Mouse (Mus musculus) hindbrain, embryonic 14.5 days (tissue): ENCODE data around the gene Prkn. TPM values are rescaled to one million over a fixed set of nuclear protein-coding genes. Genes with fewer than 3 reads are reported as not detected.

ENCODE experiments used
- ATAC-seq: fragments of 200-750 bp; cut with Nextera tagmentation; 2 replicates; pipeline ENCODE4 v1.8.0; 2017; ENCODE audit warnings: moderate number of reproducible peaks, mild to moderate bottlenecking, moderate TSS enrichment, moderate library complexity; ENCODE audit not compliant: low FRiP score
- DNase-seq: peaks from one replicate; pipeline ENCODE4 v3.0.0-alpha.2; 2015; ENCODE audit warnings: low spot score
- H3K27ac ChIP-seq: fragments of 300-500 bp; sonication (generic); 2 replicates; pipeline ENCODE4 v1.5.1; 2014; ENCODE audit warnings: mild to moderate bottlenecking, moderate library complexity
- H3K27me3 ChIP-seq: fragments of 300-500 bp; sonication (generic); 2 replicates; pipeline ENCODE4 v1.6.1; 2014; ENCODE audit warnings: mild to moderate bottlenecking, low read length, mixed read lengths; ENCODE audit not compliant: control insufficient read depth, insufficient read depth
- H3K36me3 ChIP-seq: fragments of 300-500 bp; sonication (generic); replicated peaks from 2 replicates; pipeline ENCODE4 v1.6.1; 2014; ENCODE audit not compliant: control insufficient read depth, insufficient read depth
- H3K4me1 ChIP-seq: fragments of 300-500 bp; sonication (generic); replicated peaks from 2 replicates; pipeline ENCODE4 v1.6.1; 2014; ENCODE audit warnings: antibody characterized with exemption, low read length, mixed read lengths; ENCODE audit not compliant: control insufficient read depth, insufficient read depth
- H3K4me2 ChIP-seq: fragments of 300-500 bp; sonication (generic); replicated peaks from 2 replicates; pipeline ENCODE4 v1.6.1; 2014; ENCODE audit warnings: mild to moderate bottlenecking, moderate library complexity
- H3K4me3 ChIP-seq: fragments of 300-500 bp; sonication (generic); replicated peaks from 2 replicates; pipeline ENCODE4 v1.5.1; 2014; ENCODE audit warnings: mild to moderate bottlenecking, low read length
- H3K9ac ChIP-seq: fragments of 300-500 bp; sonication (generic); 2 replicates; pipeline ENCODE4 v1.6.1; 2014
- H3K9me3 ChIP-seq: fragments of 300-500 bp; sonication (generic); 2 replicates; pipeline ENCODE4 v1.6.1; 2016; ENCODE audit warnings: low read length; ENCODE audit not compliant: control insufficient read depth
- WGBS: fragments of 180-500 bp; shearing (Covaris S2); extraction: QIAGEN DNeasy Blood & Tissue Kit; methylation state at CpG from one replicate; pipeline ENCODE4 v1.1.7; 2014; 5-methylcytosine and 5-hydroxymethylcytosine counted together
- polyA plus RNA-seq: library from polyadenylated mRNA; unstranded; fragments of >200 nt; fragmentation: Nextera tagmentation; extraction: Ambion mirVana; gene quantifications from 2 replicates; pipeline ENCODE4 v1.2.1, GENCODE M21; 2014

The Prkn gene
- polyA plus RNA-seq, 1 experiment from 2014 or later = 4.4 TPM

GRCm38 (mm10) chr17:11972969-11973787, 1133.0 kb downstream of the Prkn start:
- H3K9me3 ChIP-seq = no peaks in the 10 kb centered on the region
- H3K27me3 ChIP-seq = no peaks in the 10 kb centered on the region
- H3K4me1 ChIP-seq = peaks cover 14% of the 10 kb centered on the region
- H3K36me3 ChIP-seq = no peaks in the 10 kb centered on the region
- no peak for DNase-seq
- H3K9ac ChIP-seq = no peak overlapping the region
- no peak overlapping the region for H3K4me3 ChIP-seq
- no peak overlapping the region for H3K27ac ChIP-seq
- WGBS = 58% methylated on average over 13 of the region's 13 CpGs
- no peak overlapping the region for H3K4me2 ChIP-seq
- ATAC-seq = no peak

DNA sequence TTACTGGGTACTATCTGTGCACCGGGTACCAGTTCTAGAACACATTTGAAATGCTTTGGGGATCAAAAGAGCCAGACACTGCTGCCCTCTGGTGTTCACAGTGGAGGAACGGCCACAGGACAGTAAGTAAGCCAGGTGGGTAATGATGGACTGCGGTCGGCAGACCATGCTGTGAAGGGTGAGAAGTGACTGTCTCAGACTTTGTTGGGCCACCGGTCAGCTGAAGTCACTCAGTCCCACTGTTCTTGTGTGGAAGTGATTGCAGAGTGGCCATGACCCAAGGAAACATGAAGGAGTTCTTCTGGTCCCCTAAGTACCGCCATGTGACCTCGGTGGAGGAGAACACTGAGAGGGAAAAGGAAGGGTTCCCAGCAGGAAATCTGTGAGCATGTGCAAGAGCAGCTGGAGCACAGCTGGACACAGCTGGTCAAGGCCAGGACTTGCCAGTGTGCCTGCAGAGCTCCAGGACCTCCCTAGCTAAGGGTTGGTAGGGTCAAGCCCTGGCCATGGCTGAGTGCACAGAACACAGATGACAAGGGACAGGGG, 1135.0 kb downstream of the Prkn start:
- Histone ChIP-seq H3K9me3 (no peaks in the 10 kb centered on the region), H3K9ac (no peak overlapping the region), H3K27me3 (no peaks in the 10 kb centered on the region), H3K4me3 (no peak overlapping the region), H3K27ac (no peak overlapping the region), H3K4me2 (no peak overlapping the region), H3K4me1 (peaks cover 19% of the 10 kb centered on the region), H3K36me3 (no peaks in the 10 kb centered on the region)
- 0 out of 2 replicates have a peak, but pooled peaks have one; percentile 14 for ATAC-seq
- WGBS = 38% methylated on average over 7 of the region's 7 CpGs
- peak; percentile 69 for DNase-seq

DNA sequence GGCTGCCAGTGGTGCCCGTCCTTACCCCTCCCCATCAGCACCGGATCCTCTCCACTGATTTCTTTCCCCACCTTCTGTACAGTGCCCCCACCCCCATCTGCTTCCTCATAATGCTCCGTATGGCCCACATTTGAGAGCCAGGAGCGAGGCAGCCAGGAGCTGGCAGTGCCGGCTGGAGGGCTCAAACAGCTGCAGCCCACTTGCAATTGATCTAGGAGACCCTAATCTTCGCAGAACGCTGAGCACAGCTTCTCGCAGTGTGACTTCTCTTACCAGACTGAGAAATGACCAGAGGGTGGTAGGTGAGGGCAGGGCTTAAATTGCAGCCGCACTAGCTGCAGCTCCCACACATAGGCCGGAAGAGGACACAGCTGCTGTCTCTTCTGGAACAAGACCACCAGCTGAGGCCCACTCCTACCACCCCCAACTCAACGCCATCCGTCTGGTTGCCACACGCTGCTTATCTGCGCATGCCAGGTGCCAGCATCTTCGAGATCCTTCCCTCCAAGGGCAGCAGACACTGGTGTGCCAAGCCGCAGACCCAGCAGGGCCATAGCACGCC, 1138.2 kb downstream of the Prkn start:
- DNase-seq = peak; percentile 56
- H3K4me1 ChIP-seq = peaks cover 13% of the 10 kb centered on the region
- peak; percentile 73 for ATAC-seq
- no peaks in the 10 kb centered on the region for H3K36me3 ChIP-seq
- no peak overlapping the region for H3K9ac ChIP-seq
- no peak overlapping the region for H3K4me2 ChIP-seq
- no peaks in the 10 kb centered on the region for H3K9me3 ChIP-seq
- 25% methylated on average over 17 of the region's 17 CpGs for WGBS
- H3K4me3 ChIP-seq = no peak overlapping the region
- no peaks in the 10 kb centered on the region for H3K27me3 ChIP-seq
- H3K27ac ChIP-seq = peak overlapping the region; percentile 60

DNA sequence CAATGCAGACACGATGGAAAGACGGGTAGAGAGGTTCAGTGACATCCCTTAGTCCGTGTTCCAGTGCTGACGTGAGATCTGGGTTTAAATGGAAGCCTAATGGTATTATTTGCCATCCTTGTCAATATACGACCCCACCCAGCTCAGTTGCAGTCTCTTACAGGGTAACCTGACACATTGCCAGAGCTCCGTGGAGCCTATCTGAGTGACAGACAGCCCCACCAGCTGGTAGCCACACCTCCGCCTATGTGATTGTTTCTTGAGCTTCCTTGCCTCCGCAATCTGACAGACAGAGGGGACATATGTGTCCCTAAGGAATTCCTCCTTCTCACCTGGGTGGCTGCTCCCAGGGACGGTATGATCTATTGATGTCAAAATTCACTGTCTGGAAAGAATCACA, 1141.5 kb downstream of the Prkn start:
- DNase-seq (no peak), ATAC-seq (no peak)
- no peak overlapping the region for H3K9ac ChIP-seq
- H3K4me1 ChIP-seq = peaks cover 11% of the 10 kb centered on the region
- no peaks in the 10 kb centered on the region for H3K27me3 ChIP-seq
- no peak overlapping the region for H3K4me2 ChIP-seq
- 76% methylated on average over 9 of the region's 9 CpGs for WGBS
- H3K9me3 ChIP-seq = no peaks in the 10 kb centered on the region
- H3K36me3 ChIP-seq = no peaks in the 10 kb centered on the region
- H3K4me3 ChIP-seq = no peak overlapping the region
- no peak overlapping the region for H3K27ac ChIP-seq

- ATAC-seq = no peak
- Histone ChIP-seq H3K9me3 (no peaks in the 10 kb centered on the region), H3K4me3 (no peak overlapping the region), H3K9ac (no peak overlapping the region), H3K36me3 (no peaks in the 10 kb centered on the region), H3K27ac (no peak overlapping the region), H3K27me3 (no peaks in the 10 kb centered on the region), H3K4me2 (no peak overlapping the region), H3K4me1 (no peaks in the 10 kb centered on the region)
- 81% methylated on average over 14 of the region's 14 CpGs for WGBS
- no peak for DNase-seq
Observed at GRCm38 (mm10) chr17:11988110-11988837, 1148.1 kb downstream of the Prkn start.

DNA sequence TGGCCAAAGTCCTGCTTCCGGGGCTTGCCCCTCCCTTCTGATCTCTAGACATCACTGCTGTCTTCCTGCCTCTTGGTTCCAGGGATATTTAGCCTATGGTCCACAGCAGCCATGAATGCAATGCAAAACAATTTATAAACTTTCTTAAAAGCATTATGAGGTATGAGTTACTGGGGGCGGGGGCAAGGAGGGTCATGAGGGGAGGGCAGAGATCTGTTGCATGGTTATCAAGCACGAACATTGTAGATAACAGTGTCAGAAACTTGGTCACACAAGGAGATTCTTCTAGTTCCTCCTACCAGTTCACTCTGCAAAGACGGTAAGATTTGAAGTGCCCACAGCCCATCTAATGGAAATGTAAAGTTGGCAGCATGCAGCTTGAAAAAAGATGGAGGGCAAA, 1149.1 kb downstream of the Prkn start:
- no peaks in the 10 kb centered on the region for H3K36me3 ChIP-seq
- H3K4me2 ChIP-seq = no peak overlapping the region
- H3K4me1 ChIP-seq = no peaks in the 10 kb centered on the region; the same call in 1 of the 2 replicates
- no peak overlapping the region for H3K9ac ChIP-seq
- H3K27ac ChIP-seq = no peak overlapping the region
- no peaks in the 10 kb centered on the region for H3K9me3 ChIP-seq
- no peak overlapping the region for H3K4me3 ChIP-seq
- WGBS = 88% methylated on average over 4 of the region's 4 CpGs
- no peaks in the 10 kb centered on the region for H3K27me3 ChIP-seq
- no peak for ATAC-seq
- DNase-seq = no peak

- H3K4me1 ChIP-seq = no peaks in the 10 kb centered on the region; the same call in 1 of the 2 replicates
- no peaks in the 10 kb centered on the region for H3K9me3 ChIP-seq
- no peak for DNase-seq
- no peak overlapping the region for H3K4me3 ChIP-seq
- H3K27ac ChIP-seq = no peak overlapping the region
- no peaks in the 10 kb centered on the region for H3K27me3 ChIP-seq
- H3K4me2 ChIP-seq = no peak overlapping the region
- ATAC-seq = no peak; the same call in 1 of the 2 replicates
- no peaks in the 10 kb centered on the region for H3K36me3 ChIP-seq
- WGBS = 68% methylated on average over 11 of the region's 11 CpGs
- no peak overlapping the region for H3K9ac ChIP-seq
Observed at GRCm38 (mm10) chr17:11990386-11991087, 1150.4 kb downstream of the Prkn start.

DNA sequence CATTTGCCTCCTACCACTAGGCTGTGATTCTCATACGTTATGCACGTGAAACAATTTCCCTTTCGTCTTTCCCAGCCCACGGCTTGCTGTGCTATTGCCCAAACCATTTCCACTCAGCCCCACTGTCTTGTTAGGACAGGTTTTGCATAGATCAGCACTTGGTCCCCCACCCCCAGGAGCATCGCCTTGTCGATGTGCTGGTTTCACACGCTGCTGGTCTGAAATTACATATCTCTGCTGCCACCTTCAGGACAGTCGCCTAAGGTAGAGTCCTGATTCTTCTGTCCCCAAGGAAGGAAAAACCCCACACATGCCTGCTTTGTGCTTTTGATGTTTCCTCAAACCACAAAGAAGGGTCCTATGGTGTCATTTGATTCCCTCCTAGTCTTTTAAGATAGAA, 1153.1 kb downstream of the Prkn start:
- ATAC-seq (peak; percentile 75; the same call in 1 of the 2 replicates), DNase-seq (peak; percentile 79)
- Histone ChIP-seq H3K4me3 (no peak overlapping the region), H3K36me3 (no peaks in the 10 kb centered on the region), H3K9ac (no peak overlapping the region), H3K4me2 (0 out of 2 replicates have a peak overlapping the region, but pooled peaks have one; percentile 11), H3K27me3 (no peaks in the 10 kb centered on the region), H3K27ac (no peak overlapping the region), H3K9me3 (no peaks in the 10 kb centered on the region), H3K4me1 (no peaks in the 10 kb centered on the region; the same call in 1 of the 2 replicates)
- 19% methylated on average over 8 of the region's 8 CpGs for WGBS
